Mouse (Mus musculus) cerebral cortex, adult 2 months (tissue): ENCODE measurements around the gene Gm4305.

ENCODE experiments used
- WGBS: fragments of 180-500 bp; shearing (Covaris S2); methylation state at CpG from one replicate; pipeline ENCODE4 v1.1.7; 2018; 5-methylcytosine and 5-hydroxymethylcytosine counted together

Gene Gm4305

DNA sequence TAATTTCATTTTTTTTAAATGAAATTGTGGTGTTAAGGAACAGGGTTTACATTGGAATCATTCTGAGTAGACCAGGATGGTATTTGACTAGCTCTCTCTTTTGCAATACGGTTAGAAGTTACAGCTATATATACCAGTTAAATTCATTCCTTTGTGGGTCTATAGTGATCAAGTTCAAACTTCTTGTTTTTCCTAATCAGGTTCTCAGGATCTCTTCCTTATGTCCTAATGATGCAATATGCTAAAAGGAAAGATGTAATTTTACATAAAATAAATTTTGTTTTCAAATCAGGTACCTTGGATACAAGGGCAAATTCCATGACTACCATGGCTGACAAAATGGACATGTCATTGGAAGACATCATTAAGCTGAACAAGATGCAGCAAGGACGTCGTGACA lies at the start of gene Gm4305:
TSS of gene Gm4305 (plus strand) at position 301 of the 400 bp plus-strand sequence.
- WGBS, result no CpG with 5 or more reads among the region's 3 CpGs

DNA sequence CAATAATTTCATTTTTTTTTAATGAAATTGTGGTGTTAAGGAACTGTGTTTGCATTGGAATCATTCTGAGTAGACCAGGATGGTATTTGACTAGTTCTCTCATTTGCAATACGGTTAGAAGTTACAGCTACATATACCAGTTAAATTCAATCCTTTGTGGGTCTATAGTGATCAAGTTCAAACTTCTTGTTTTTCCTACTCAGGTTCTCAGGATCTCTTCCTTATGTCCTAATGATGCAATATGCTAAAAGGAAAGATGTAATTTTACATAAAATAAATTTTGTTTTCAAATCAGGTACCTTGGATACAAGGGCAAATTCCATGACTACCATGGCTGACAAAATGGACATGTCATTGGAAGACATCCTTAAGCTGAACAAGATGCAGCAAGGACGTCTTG lies 15.5 kb upstream of the Gm4305 start, which contains the start of gene Gm4301:
TSS of gene Gm4301 (plus strand) at position 301 of the 400 bp plus-strand sequence.
- no CpG with 5 or more reads among the region's 2 CpGs for WGBS

DNA sequence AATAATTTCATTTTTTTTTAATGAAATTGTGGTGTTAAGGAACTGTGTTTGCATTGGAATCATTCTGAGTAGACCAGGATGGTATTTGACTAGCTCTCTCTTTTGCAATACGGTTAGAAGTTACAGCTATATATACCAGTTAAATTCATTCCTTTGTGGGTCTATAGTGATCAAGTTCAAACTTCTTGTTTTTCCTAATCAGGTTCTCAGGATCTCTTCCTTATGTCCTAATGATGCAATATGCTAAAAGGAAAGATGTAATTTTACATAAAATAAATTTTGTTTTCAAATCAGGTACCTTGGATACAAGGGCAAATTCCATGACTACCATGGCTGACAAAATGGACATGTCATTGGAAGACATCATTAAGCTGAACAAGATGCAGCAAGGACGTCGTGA lies 10.4 kb upstream of the Gm4305 start, which contains the start of gene Gm4302:
TSS of gene Gm4302 (plus strand) at position 301 of the 400 bp plus-strand sequence.
- no CpG with 5 or more reads among the region's 3 CpGs for WGBS

DNA sequence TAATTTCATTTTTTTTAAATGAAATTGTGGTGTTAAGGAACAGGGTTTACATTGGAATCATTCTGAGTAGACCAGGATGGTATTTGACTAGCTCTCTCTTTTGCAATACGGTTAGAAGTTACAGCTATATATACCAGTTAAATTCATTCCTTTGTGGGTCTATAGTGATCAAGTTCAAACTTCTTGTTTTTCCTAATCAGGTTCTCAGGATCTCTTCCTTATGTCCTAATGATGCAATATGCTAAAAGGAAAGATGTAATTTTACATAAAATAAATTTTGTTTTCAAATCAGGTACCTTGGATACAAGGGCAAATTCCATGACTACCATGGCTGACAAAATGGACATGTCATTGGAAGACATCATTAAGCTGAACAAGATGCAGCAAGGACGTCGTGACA lies 5.2 kb upstream of the Gm4305 start, which contains the start of gene Gm4303:
TSS of gene Gm4303 (plus strand) at position 301 of the 400 bp plus-strand sequence.
- WGBS, result no CpG with 5 or more reads among the region's 3 CpGs

DNA sequence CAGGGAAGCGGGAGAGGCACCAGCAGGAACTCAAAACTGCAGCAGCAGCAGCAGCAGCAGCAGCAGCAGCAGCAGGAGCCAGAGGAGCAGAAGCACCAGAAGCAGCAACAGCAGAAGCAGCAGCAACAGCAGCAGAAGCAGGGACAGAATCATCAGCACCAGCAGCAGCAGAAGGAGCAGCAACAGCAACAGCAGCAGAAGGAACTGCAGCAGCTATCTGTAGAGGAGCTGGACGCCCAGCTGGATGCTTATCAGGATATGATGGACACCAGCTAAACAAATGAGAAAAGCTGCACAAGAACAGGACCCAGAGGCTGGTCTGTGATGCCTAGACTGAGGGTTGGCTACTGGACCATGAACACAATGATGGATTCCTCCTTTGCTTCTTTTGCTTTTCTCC lies 5.9 kb downstream of the Gm4305 start:
- 89% methylated on average over 2 of the region's 2 CpGs for whole genome bisulfite sequencing

DNA sequence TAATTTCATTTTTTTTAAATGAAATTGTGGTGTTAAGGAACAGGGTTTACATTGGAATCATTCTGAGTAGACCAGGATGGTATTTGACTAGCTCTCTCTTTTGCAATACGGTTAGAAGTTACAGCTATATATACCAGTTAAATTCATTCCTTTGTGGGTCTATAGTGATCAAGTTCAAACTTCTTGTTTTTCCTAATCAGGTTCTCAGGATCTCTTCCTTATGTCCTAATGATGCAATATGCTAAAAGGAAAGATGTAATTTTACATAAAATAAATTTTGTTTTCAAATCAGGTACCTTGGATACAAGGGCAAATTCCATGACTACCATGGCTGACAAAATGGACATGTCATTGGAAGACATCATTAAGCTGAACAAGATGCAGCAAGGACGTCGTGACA lies 10.1 kb downstream of the Gm4305 start, which contains the start of gene Gm4307:
TSS of gene Gm4307 (plus strand) at position 301 of the 400 bp plus-strand sequence.
- no CpG with 5 or more reads among the region's 3 CpGs for WGBS

DNA sequence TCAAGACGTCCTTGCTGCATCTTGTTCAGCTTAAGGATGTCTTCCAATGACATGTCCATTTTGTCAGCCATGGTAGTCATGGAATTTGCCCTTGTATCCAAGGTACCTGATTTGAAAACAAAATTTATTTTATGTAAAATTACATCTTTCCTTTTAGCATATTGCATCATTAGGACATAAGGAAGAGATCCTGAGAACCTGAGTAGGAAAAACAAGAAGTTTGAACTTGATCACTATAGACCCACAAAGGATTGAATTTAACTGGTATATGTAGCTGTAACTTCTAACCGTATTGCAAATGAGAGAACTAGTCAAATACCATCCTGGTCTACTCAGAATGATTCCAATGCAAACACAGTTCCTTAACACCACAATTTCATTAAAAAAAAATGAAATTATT lies 31.6 kb downstream of the Gm4305 start, which contains the start of gene Gm4312:
TSS of gene Gm4312 (minus strand) at position 101 of the 400 bp plus-strand sequence.
- WGBS, result no CpG with 5 or more reads among the region's 2 CpGs
